Mouse (Mus musculus) adipocyte (in vitro differentiated cells): ENCODE data around the gene Casp14.
"Not testable (repeated sequence)": the region's sequence is repeated elsewhere in the genome, so short reads cannot be mapped to it uniquely, and the experiment has no call there.

Experiments used
- DNase-seq: peaks from one replicate; pipeline ENCODE4 v3.0.0-alpha.2; 2016; ENCODE audit warnings: low spot score

The Casp14 gene

GRCm38 (mm10) chr10:78666696-78667095 is 51.4 kb downstream of the Casp14 start:
- not testable (repeated sequence) for DNase-seq

GRCm38 (mm10) chr10:78664546-78664945 is 53.5 kb downstream of the Casp14 start:
- DNase-seq = no peak
